Mouse (Mus musculus): ENCODE data around the gene Cdkn3. TPM values are rescaled to one million over a fixed set of nuclear protein-coding genes. Genes with fewer than 3 reads are reported as not detected.

The Cdkn3 gene
- polyA plus RNA-seq, 1 experiment from 2014 or later: 70.4 TPM

GRCm38 (mm10) chr14:46785247-46785646 is 24.9 kb downstream of the Cdkn3 start:
- ATAC-seq (ENCODE audit: borderline replicate concordance, extremely low read depth, low FRiP score, low TSS enrichment): no peak
- no peaks in the 10 kb centered on the region for H3K27me3 ChIP-seq
- H3K4me3 ChIP-seq: no peak overlapping the region
- peaks cover 21% of the 10 kb centered on the region for H3K36me3 ChIP-seq
- H3K4me1 ChIP-seq: peaks cover 10% of the 10 kb centered on the region
- H3K9me3 ChIP-seq: no peaks in the 10 kb centered on the region
- no peak overlapping the region for H3K9ac ChIP-seq
- 83% methylated on average over 5 of the region's 5 CpGs for WGBS
- H3K27ac ChIP-seq: no peak overlapping the region
- no peak overlapping the region for H3K4me2 ChIP-seq

- H3K4me3 ChIP-seq: peak overlapping the region; percentile 96
- H3K9me3 ChIP-seq: no peaks in the 10 kb centered on the region
- peak overlapping the region; percentile 56 for H3K4me2 ChIP-seq
- H3K36me3 ChIP-seq: peaks cover 13% of the 10 kb centered on the region; the same call in 1 of the 2 replicates
- H3K4me1 ChIP-seq: peaks cover 10% of the 10 kb centered on the region
- under 1% methylated on average over 11 of the region's 11 CpGs for WGBS
- H3K9ac ChIP-seq: peak overlapping the region; percentile 96
- peak overlapping the region; percentile 96 for H3K27ac ChIP-seq
- ATAC-seq (ENCODE audit: borderline replicate concordance, extremely low read depth, low FRiP score, low TSS enrichment): no peak
- H3K27me3 ChIP-seq: no peaks in the 10 kb centered on the region
Measured at GRCm38 (mm10) chr14:46787454-46787786, 27.1 kb downstream of the Cdkn3 start.

- peaks cover 8% of the 10 kb centered on the region; the same call in 1 of the 2 replicates for H3K36me3 ChIP-seq
- H3K27ac ChIP-seq: peak within 1 kb of the TSS; percentile 96
- peak within 1 kb of the TSS; percentile 96 for H3K9ac ChIP-seq
- H3K4me2 ChIP-seq: peak within 1 kb of the TSS; percentile 56
- H3K4me3 ChIP-seq: peak within 1 kb of the TSS; percentile 96
- peaks cover 10% of the 10 kb centered on the region for H3K4me1 ChIP-seq
- WGBS: under 1% methylated on average over 75 of the region's 86 CpGs
- no peaks in the 10 kb centered on the region for H3K27me3 ChIP-seq
- ATAC-seq (ENCODE audit: borderline replicate concordance, extremely low read depth, low FRiP score, low TSS enrichment): peak; percentile 96
- H3K9me3 ChIP-seq: no peaks in the 10 kb centered on the region
Measured at GRCm38 (mm10) chr14:46787787-46788504, 27.6 kb downstream of the Cdkn3 start, which contains the start of gene Cnih1. Gene Cnih1 (minus strand): TSS chr14:46788411.

GRCm38 (mm10) chr14:46788505-46788901 is 28.2 kb downstream of the Cdkn3 start:
- 13% methylated on average over 8 of the region's 8 CpGs for WGBS
- Histone ChIP-seq H3K27ac (peak overlapping the region; percentile 96; the same call in 1 of the 2 replicates), H3K27me3 (no peaks in the 10 kb centered on the region), H3K4me1 (peaks cover 10% of the 10 kb centered on the region), H3K4me3 (peak overlapping the region; percentile 96), H3K9me3 (no peaks in the 10 kb centered on the region), H3K4me2 (peak overlapping the region; percentile 56), H3K9ac (no peak overlapping the region; the same call in 1 of the 2 replicates), H3K36me3 (peaks cover 3% of the 10 kb centered on the region; the same call in 1 of the 2 replicates)
- ATAC-seq (ENCODE audit: borderline replicate concordance, extremely low read depth, low FRiP score, low TSS enrichment): no peak

- H3K9me3 ChIP-seq: no peaks in the 10 kb centered on the region
- H3K4me1 ChIP-seq: peaks cover 10% of the 10 kb centered on the region
- H3K36me3 ChIP-seq: no peaks in the 10 kb centered on the region
- no peak overlapping the region for H3K4me3 ChIP-seq
- no peak overlapping the region for H3K27ac ChIP-seq
- WGBS: 61% methylated on average over 4 of the region's 4 CpGs
- no peaks in the 10 kb centered on the region for H3K27me3 ChIP-seq
- ATAC-seq (ENCODE audit: borderline replicate concordance, extremely low read depth, low FRiP score, low TSS enrichment): no peak
- no peak overlapping the region for H3K4me2 ChIP-seq
- H3K9ac ChIP-seq: no peak overlapping the region
Measured at GRCm38 (mm10) chr14:46790303-46790702, 30.0 kb downstream of the Cdkn3 start.

- no peak overlapping the region for H3K4me2 ChIP-seq
- H3K9me3 ChIP-seq: no peaks in the 10 kb centered on the region
- no peak overlapping the region for H3K4me3 ChIP-seq
- no peak for ATAC-seq (ENCODE audit: borderline replicate concordance, extremely low read depth, low FRiP score, low TSS enrichment)
- H3K4me1 ChIP-seq: peaks cover 10% of the 10 kb centered on the region
- H3K36me3 ChIP-seq: no peaks in the 10 kb centered on the region
- no peak overlapping the region for H3K27ac ChIP-seq
- H3K9ac ChIP-seq: no peak overlapping the region
- no peaks in the 10 kb centered on the region for H3K27me3 ChIP-seq
- 90% methylated on average over 6 of the region's 6 CpGs for WGBS
Measured at GRCm38 (mm10) chr14:46790723-46791122, 30.4 kb downstream of the Cdkn3 start.

- Histone ChIP-seq H3K9ac (no peak overlapping the region), H3K27ac (no peak overlapping the region), H3K4me2 (no peak overlapping the region), H3K9me3 (no peaks in the 10 kb centered on the region), H3K4me3 (no peak overlapping the region), H3K27me3 (no peaks in the 10 kb centered on the region), H3K4me1 (no peaks in the 10 kb centered on the region), H3K36me3 (no peaks in the 10 kb centered on the region)
- no peak for ATAC-seq (ENCODE audit: borderline replicate concordance, extremely low read depth, low FRiP score, low TSS enrichment)
- WGBS: 73% methylated on average over 5 of the region's 5 CpGs
Measured at GRCm38 (mm10) chr14:46794157-46794556, 33.8 kb downstream of the Cdkn3 start.

- no peak overlapping the region for H3K4me2 ChIP-seq
- no peak overlapping the region for H3K9ac ChIP-seq
- H3K4me3 ChIP-seq: no peak overlapping the region
- ATAC-seq (ENCODE audit: borderline replicate concordance, extremely low read depth, low FRiP score, low TSS enrichment): no peak
- no peak overlapping the region for H3K27ac ChIP-seq
- H3K36me3 ChIP-seq: no peaks in the 10 kb centered on the region
- no peaks in the 10 kb centered on the region for H3K9me3 ChIP-seq
- no peaks in the 10 kb centered on the region for H3K27me3 ChIP-seq
- H3K4me1 ChIP-seq: no peaks in the 10 kb centered on the region; the same call in 1 of the 2 replicates
- WGBS: 73% methylated on average over 3 of the region's 3 CpGs
Measured at GRCm38 (mm10) chr14:46800684-46801345, 40.5 kb downstream of the Cdkn3 start.

GRCm38 (mm10) chr14:46803259-46803658 is 42.9 kb downstream of the Cdkn3 start:
- Histone ChIP-seq H3K9me3 (no peaks in the 10 kb centered on the region), H3K9ac (no peak overlapping the region), H3K4me3 (no peak overlapping the region), H3K27me3 (no peaks in the 10 kb centered on the region), H3K4me1 (no peaks in the 10 kb centered on the region; the same call in 1 of the 2 replicates), H3K4me2 (no peak overlapping the region), H3K36me3 (0 out of 2 replicates have a peak, but pooled peaks cover 2% of the 10 kb centered on the region), H3K27ac (no peak overlapping the region)
- 80% methylated on average over 4 of the region's 4 CpGs for WGBS
- ATAC-seq (ENCODE audit: borderline replicate concordance, extremely low read depth, low FRiP score, low TSS enrichment): no peak

GRCm38 (mm10) chr14:46803791-46804190 is 43.5 kb downstream of the Cdkn3 start:
- WGBS: 96% methylated on average over 1 of the region's 1 CpGs
- H3K9ac ChIP-seq: no peak overlapping the region
- ATAC-seq (ENCODE audit: borderline replicate concordance, extremely low read depth, low FRiP score, low TSS enrichment): no peak
- H3K4me3 ChIP-seq: no peak overlapping the region
- H3K9me3 ChIP-seq: no peaks in the 10 kb centered on the region
- 0 out of 2 replicates have a peak, but pooled peaks cover 2% of the 10 kb centered on the region for H3K36me3 ChIP-seq
- no peak overlapping the region for H3K27ac ChIP-seq
- no peak overlapping the region for H3K4me2 ChIP-seq
- H3K27me3 ChIP-seq: no peaks in the 10 kb centered on the region
- H3K4me1 ChIP-seq: no peaks in the 10 kb centered on the region; the same call in 1 of the 2 replicates

- H3K4me2 ChIP-seq: no peak overlapping the region
- H3K36me3 ChIP-seq: peaks cover 21% of the 10 kb centered on the region
- H3K9me3 ChIP-seq: no peaks in the 10 kb centered on the region
- H3K4me1 ChIP-seq: no peaks in the 10 kb centered on the region; the same call in 1 of the 2 replicates
- H3K4me3 ChIP-seq: no peak overlapping the region
- H3K9ac ChIP-seq: no peak overlapping the region
- no peak for ATAC-seq (ENCODE audit: borderline replicate concordance, extremely low read depth, low FRiP score, low TSS enrichment)
- no peak overlapping the region for H3K27ac ChIP-seq
- no peaks in the 10 kb centered on the region for H3K27me3 ChIP-seq
- 79% methylated on average over 5 of the region's 5 CpGs for WGBS
Measured at GRCm38 (mm10) chr14:46806186-46806585, 45.8 kb downstream of the Cdkn3 start.

GRCm38 (mm10) chr14:46807927-46808326 is 47.6 kb downstream of the Cdkn3 start:
- Histone ChIP-seq H3K36me3 (peaks cover 34% of the 10 kb centered on the region), H3K4me3 (no peak overlapping the region), H3K9ac (no peak overlapping the region), H3K27me3 (no peaks in the 10 kb centered on the region), H3K9me3 (no peaks in the 10 kb centered on the region), H3K4me2 (no peak overlapping the region), H3K4me1 (no peaks in the 10 kb centered on the region; the same call in 1 of the 2 replicates), H3K27ac (no peak overlapping the region)
- WGBS: 75% methylated on average over 3 of the region's 3 CpGs
- ATAC-seq (ENCODE audit: borderline replicate concordance, extremely low read depth, low FRiP score, low TSS enrichment): no peak

All from lung, embryonic 15.5 days (tissue).